Mouse (Mus musculus) induced T-regulatory cell, adult 2 months (primary cell): ENCODE measurements around the gene Olfr1419.
A peak's percentile ranks its signal among the peaks of the same experiment; 100 is the strongest.
"Not testable (repeated sequence)": the region's sequence is repeated elsewhere in the genome, so short reads cannot be mapped to it uniquely, and the experiment has no call there.

Experiments used
- DNase-seq: peaks from one replicate; pipeline ENCODE4 v3.0.0-alpha.2; 2012; ENCODE audit warnings: low read depth

Olfr1419 gene

DNA sequence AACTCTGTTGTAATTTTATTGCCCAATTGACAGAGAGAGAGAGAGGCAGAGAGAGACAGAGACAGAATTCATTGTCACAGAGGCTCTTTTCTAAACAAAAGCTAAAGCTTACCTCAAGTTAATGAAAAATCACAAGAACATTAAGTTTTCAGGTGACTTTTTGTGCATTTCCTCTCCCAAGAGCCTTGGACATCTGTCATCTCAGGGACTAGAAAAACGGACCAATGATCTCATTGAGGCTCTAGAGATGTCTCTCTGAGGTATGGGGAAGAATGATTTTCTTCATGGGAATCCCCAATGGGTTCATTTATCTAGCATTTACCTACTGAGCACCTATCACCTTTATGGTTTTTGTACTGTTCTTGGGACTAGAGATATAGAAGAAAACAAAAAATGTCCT lies at the start of gene Olfr1419:
TSS of gene Olfr1419 (minus strand) at position 101 of the 400 bp plus-strand sequence.
- DNase-seq, result no peak

DNA sequence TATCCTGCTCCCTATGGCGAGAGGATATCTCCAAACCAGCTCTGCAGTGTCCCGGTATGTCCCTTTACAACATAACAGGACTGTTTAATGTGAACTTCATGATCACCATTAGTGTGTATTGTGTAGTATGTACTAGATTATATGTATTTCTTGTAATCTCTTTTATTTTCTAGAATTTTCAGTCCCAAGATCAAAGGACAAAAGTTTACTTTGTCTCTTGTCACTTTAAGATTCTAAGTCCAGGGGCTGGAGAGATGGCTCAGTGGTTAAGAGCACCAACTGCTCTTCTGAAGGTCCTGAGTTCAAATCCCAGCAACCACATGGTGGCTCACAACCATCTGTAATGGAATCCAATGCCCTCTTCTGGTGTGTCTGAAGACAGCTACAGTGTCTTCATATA lies 47.6 kb upstream of the Olfr1419 start:
- not testable (repeated sequence) for DNase-seq

DNA sequence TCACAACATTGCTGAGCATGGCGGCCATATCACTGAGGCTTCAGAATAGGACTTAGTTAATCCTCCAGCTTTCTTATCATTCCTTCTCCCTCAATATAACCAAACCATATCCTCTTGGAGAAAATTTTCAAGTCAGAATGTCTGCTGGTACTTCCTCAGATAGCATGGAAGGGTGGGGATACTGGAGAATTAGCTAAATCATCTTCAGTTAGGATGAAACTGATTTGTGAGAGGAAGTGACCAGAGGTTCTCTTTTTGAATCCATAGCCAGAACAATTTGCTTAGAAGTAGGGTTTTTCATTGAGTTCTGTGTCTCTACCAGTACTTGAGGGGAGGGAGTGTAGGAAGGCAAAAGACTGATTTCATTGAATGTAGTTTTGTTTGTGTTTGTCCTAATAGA lies 47.2 kb upstream of the Olfr1419 start:
- no peak for DNase-seq

DNA sequence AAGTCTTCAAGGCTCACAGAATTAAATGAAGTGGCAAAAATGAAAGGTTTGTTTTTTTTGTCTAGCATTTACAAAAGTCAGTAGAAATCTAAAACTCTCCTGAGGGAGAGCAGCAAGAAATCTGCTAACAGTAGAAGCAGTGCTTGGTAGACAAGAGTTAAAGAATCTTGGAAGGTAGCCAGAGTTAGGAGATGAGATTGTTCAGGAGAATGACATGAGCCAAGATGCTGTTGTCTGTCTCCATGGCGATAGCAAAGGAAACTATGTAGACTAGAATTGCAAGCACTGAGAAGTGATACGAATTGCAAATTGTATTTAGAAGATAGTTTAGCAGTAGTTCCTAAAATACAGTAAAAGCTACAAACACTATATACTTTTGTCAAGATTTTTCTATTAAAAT lies 40.9 kb upstream of the Olfr1419 start:
- no peak for DNase-seq

DNA sequence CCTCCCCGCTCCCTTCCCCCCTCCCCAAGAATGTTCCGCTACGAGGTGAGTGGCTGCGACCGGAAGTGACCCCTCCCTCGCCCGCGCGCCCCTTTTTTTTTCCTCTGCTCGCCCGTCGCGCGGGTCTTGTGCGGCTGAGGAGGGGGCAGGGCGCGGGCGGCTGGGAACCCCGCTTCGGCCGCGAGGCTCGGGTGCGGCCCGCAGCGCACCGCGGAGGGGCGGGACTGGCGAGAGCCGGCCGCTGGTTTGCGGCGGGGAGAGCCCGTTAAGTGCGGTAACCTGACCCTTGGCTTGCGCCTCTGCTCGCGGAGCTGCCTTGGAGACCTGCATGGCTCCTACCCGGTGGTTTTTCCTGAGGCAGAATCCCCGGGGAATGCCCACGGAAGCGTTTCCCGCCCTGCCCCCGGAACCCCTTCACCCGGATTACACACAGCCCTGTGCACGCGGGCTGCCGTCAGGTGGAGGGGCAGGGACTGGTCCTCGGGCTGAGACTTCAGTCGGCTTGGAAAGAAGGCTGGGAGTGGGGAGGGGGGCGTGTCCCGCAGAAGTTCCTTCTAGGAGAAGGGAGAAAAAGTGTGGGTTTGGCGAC lies 37.7 kb upstream of the Olfr1419 start:
- peak; percentile 69 for DNase-seq

DNA sequence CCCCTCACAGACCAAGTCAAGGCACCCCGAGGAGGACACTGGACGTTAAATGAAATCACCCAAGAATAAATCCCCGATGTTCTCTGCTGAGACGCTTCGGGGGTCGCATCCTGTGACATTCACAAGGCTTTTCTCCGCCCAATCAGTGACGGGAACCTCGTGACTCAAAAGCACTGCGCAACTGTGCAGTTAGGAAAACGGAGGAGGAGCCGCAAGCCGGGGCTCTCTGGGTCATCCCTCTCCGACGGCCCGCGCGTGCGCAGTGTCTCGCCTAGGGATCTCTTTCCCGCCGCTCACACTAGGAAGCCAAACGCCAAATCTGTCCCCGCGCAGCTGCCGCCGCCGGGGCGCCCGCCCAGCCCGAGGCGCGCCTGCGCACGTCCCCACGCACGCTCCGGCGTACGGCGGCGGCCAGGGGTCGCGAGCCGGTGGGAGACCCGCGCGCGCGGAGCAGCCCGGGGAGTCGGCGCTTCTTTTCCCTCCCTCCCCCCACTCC lies 37.2 kb upstream of the Olfr1419 start, which contains the start of gene Patl1:
TSS of gene Patl1 (plus strand) at position 363 of the 496 bp plus-strand sequence.
- peak; percentile 99 for DNase-seq

DNA sequence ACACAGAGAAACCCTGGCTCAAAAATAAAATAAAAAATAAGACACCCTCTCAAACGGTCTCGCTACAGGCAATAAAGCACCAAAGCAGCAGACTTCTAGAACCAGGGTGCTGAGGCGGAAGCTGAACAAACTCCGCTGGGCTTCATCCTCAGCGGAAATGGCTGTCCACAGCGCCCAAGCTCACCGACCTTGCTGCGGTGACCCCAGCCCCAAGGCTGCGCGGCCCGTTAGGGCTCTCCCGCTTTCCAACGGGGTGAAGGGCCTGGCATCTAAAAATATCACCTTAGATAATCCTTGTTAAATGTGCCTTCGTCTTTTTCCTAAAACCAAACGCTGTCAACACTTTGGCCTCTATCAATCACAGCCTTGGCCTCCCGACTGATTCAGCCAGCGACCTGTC lies 36.7 kb upstream of the Olfr1419 start:
- no peak for DNase-seq

DNA sequence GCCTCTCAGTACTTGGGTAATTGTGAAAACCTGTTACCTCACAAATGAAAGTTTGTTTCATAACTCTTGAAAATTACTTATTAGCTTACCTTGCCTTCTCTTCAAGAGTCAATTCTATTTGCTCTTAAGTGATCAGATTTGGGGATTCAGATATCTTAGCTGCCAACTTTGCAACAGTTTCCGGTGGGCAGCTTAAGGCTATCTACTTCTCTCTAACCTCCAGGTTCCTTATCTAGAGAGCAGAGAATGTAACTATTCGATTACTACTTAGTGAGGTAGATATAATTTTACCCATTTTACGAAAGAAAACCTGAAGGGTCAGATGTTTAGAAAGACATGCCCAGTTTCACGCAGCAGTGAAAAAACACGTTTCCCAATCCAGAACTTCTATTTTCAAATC lies 36.1 kb upstream of the Olfr1419 start:
- no peak for DNase-seq

DNA sequence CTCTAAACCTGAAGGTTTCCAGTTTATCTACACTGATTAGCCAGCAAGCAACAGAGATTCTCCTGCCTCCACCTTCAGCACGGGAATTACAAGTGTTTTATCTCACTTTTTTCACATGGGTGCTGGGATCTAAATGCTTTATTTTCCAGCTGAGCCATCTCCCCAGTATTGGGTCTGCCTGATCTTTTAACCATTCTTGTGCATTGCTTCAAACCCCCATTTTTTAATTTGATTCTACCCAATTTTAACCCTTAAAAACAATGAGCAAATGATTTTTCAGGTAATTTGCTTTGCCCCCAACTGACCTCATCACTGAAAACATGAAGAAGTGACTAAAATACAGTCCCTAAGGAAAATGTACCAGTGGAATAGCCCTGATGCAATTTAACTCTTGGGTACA lies 11.4 kb upstream of the Olfr1419 start, which contains the start of gene Olfr1420:
TSS of gene Olfr1420 (plus strand) at position 301 of the 400 bp plus-strand sequence.
- DNase-seq, result no peak

DNA sequence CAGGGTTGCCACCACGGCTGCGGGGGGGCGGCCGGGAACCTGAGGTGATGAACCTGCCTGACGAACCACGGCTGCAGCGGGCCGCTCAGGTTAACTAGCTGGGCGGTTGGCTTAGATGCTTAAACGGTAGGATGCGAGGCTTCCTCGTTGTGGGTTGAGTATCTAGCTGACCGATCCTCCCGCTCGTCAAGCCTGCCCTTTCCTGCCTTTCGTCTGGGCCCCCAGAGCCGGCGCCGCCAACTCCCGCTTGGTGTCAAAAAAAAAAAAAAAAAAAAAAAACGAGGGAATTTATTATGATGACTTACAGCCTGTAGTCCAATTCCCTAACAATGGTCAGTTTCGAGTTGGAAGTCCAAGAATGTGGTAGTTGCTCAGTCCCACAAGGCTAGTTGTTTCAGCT lies 3.5 kb upstream of the Olfr1419 start:
- not testable (repeated sequence) for DNase-seq

DNA sequence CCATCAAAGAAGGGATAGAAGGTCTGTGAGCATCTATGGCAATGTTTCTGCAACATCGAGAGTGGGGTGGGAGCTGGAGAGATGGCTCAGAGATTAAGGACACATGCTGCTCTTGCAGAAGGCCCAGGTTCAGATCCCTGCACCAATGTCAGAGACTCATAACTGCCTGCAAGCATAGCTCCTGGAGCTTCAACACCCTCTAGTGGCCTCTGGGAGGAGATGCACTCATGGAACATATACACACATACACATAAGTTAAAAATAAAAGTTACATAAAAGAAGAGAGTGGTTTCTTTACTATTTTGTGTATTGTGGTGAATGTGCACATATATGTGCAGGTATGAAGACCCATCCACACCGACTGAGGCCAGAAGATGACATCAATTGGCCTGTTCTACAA lies 7.1 kb downstream of the Olfr1419 start:
- DNase-seq, result no peak

DNA sequence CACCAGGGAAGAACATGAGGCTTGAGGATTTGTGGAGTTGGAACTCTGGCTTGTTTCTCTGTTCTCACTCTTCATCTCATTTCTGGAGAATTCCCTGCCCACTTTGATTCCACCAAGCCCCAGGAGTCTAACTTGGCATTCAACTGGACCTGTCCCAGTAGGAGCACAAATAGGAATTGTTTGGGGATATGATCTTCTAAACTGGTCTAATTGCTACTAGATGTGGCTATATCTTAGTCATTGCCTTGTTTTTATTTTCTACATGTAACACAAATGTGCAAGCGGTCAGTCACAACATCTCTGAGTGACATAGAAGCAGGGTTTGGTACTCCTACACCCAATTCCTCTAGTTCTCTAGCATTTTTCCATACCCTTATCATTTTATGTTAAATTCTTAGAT lies 13.9 kb downstream of the Olfr1419 start, which contains the start of gene Olfr1418:
TSS of gene Olfr1418 (minus strand) at position 101 of the 400 bp plus-strand sequence.
- DNase-seq, result no peak

DNA sequence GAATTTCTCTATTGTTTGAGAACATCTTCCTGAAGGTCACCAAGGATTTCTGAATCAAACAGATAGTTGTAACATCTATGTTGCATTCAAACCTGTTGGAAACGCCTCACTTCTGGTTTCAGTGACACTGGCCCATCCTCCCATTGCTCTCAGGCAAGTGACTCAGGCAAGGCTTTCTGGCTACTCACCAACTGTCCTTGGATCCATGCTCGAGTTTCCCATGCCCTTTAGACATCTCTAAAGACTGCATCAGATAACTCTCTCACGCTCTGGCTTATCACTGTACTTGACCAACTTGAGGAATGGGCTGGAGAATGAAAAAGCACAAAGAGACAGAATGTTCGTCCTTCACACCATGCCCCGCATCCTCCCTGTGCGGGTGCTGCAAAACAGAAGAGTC lies 18.4 kb downstream of the Olfr1419 start:
- DNase-seq, result no peak

DNA sequence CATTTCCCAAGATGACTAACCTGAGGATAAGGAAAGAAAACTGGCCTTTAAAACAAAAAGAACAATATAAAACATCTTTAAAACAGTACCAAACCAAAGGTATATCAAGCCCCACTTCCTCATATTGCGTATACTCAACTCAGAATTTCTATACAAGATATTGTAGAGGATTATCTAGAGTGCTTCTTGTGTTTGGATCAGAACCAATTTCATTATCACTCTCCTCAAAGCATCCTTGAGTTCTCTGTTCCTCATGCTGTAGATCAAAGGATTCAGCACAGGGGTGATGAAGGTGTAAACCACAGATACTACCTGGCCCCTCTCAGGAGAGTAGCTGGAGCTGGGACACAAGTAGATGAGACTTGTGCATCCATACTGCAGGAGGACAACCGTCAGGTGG lies 20.1 kb downstream of the Olfr1419 start:
- no peak for DNase-seq

DNA sequence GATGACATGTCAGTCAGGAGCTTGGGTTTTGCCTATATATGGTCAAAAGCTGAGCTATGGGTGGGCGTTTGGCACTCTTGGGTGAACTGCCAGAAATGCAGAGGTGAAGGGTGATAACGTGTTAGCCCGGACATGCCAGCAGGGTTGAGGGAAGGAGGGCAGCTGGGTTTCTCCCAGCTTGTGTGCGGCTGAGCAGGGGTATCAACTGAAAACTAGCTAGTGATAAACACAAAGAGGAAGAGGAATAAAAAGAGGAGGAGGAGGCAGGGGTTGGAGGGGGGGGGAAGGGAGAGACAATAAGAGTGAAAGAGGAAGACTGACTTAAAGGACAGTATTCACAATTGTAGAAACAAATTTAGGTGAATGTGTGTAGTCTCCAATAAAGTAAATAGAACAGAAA lies 22.3 kb downstream of the Olfr1419 start:
- no peak for DNase-seq

DNA sequence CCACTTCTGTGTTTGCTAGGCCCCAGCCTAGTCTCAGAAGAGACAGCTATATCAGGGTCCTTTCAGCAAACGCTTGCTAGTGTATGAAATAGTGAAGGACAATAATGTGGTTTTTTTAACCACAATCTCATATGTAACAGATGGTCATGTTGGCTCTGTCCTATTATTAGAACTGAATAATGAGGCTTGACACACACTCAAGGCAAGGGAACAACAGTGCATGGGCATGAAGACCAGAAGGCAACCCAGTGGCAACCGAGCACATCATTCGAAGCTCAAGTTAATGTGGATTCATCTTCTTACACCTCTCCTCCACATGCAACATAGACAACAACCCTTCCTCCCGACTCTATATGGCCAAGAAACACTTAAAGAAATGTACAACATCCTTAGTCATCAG lies 28.6 kb downstream of the Olfr1419 start:
- no peak for DNase-seq

DNA sequence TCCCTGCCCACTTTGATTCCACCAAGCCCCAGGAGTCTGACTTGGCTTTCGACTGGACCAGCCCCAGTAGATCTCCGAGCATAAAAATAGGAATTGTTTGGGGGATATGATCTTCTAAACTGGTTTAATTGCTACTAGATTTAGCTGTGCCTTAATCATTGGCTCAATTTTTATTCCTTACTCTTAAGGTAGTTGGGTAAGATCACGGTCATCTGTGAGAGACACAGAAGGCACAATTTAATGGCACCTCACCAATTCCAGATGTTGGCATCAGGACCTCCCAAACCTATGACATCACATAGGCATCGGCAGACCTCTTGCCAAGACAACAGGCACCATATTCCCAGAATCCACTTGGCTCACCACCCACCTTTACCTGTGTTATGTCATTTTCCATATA lies 35.8 kb downstream of the Olfr1419 start, which contains the start of gene Olfr1417:
TSS of gene Olfr1417 (minus strand) at position 101 of the 400 bp plus-strand sequence.
- no peak for DNase-seq

DNA sequence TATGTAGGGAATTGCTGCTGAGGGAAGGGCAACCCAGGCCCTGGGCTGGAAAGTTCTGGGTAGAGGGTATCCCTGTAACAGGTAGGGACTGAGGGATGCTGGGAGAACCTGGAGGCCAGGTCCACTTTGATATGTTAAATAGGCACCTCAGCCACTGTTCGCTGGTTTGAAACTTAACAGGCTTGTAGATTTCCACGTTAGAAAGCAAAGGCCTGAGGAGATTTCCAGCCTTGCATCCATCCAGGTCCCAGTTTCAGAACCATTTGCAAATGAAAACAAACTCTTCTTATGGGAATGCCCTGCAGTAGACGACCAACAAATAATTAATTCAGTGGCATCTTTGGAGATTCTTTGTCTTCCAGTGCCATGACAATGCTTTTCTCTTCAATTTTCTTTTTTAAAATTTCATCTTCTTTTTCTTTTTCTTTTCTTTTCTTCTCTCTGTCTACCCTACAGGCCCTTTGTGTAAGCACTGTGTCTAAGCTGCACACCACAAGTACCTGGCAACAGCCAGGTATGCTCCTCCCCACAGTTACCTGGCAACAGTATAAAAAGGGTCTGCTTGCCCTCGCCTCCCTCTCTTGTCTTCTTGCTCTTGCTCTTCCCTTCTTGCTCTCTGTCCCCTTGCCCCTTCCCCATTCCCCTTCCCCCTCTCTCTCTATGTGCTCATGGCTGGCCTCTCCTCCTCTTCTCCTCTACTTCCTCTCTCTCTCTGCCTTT lies 51.4 kb downstream of the Olfr1419 start:
- DNase-seq, result no peak

DNA sequence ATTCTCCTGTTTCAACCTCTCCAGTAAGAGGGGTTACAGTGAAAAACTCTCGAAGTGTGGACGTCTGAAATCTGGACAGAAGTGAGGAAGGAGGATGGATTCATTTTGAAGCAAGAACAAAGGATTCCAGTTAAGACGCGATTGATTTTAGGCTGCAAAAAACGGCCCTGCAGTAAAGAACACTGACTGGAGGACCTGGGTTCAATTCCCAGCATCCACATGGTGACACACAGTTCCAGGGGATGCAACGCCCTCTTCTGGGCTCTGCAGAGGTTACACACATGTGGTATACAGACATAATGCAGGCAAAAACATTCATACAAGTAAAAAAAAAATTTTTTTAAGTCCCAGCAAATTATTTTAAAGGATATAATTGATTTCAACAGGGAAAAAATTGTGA lies 54.7 kb downstream of the Olfr1419 start:
- no peak for DNase-seq

DNA sequence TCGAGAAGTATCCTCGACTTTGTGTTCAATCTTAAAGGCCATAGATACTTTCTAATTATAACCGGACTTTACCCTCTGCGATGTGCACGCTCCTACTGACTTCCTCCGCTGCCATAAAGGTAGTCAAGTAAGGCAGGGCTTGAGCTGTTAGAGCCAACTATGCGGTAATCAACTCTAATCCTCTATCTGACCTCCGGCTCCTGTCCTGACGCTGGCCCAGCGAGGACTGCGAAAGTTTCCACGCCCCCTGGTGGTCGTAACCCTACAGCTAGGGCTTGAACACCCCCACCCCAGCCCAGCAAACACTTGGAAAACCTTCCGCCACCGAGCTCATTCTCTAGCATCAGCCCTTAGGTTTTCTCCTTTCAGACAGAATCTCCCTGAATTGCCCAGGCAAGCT lies 55.1 kb downstream of the Olfr1419 start:
- DNase-seq, result peak; percentile 64

DNA sequence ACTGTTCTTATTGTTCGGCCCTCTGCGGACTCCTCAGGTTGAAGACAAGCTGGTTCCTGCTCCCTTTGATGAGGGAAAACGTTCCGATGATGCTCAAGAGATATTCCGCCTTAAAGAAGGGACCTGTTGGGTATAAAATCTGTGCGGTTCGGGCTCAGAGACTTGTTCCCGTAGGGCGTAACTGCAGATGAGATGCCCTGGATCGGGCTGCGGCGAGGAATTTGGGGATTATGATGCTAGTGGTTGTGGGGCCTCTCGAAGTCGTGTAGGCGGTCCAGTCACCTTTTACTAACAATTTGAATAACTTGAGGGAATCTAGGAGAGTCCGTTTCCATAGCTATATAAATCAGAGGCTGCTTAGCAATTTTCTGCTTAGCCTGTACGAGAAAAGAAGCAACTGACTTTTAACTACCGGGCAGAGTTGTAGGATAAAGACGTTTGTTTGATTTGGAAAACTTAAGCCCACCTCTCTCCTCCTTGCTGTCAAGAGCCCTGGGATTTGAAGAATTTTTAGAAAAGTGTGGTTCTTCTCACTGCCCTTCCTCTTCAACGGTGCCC lies 55.7 kb downstream of the Olfr1419 start, which contains the start of gene Stx3:
TSS of gene Stx3 (minus strand) at position 261 of the 558 bp plus-strand sequence.
- DNase-seq, result peak; percentile 36
